Mouse (Mus musculus) ZHBTc4 (cell line): ENCODE data around the gene Mras.
A peak's percentile ranks its signal among the peaks of the same experiment; 100 is the strongest.

Experiments
- DNase-seq: peaks from one replicate; pipeline ENCODE4 v3.0.0-alpha.2; 2011; ENCODE audit warnings: low read depth, low spot score

Gene Mras

DNA sequence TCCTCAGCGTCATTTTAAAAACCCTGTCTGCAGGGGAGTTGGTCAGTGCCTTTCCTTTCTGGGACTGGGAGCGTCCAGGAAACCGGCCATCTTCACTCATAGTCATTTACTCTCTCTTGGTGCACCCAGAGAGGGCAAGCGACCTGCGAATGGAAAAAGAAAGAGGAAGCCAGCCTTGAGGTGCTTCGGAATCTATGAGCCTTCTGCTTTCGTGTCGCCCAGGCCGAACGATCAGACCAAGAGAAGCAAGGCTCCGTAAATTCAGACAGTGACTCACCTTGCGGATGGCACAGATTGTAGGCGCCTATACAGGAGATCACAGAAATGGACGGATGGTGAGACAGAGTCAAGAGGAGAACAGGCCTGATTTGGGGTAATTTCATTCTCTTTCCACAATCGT is 78.2 kb downstream of the Mras start:
- no peak for DNase-seq

DNA sequence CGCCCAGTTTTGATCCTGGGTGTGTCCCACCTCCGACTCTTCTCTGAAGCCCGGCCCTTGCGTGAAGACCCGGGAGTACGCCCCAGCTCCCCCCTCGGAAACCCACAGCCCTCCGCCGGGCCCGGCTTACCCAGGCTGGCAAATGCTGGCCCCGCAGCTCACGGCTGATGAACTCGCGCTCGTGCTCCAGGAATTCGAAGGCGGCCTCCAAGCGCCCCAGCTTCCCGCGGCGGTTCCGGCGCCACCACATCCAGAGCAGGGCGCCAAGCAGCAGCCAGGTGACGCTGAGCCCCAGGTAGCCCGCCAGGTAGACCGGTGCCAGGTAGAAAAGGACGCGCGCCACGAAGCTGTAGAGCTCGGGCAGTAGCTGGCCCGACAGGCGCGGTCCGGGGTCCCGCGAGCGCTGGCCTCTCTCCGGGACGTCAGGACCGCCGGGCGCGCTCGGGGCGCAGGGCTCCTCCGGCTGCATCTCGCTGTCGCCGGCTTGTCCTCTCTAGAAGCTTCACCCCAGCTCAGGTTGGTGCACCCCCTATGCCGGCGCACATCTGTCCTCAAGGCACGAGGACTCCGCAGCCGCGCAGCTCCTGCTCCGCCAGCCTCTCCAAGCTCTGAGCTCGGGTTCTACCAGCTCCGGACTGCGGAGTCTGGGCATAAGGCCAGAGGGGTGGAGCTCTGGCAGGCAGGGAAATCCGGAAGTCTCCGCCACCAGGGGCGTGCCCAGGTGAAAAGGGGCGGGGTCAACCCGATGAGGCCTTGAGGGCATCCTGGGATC is 79.1 kb downstream of the Mras start, which contains the start of gene Esyt3:
Gene Esyt3 (minus strand): TSS at position 637 of the 772 bp plus-strand sequence.
- peak; percentile 88 for DNase-seq

DNA sequence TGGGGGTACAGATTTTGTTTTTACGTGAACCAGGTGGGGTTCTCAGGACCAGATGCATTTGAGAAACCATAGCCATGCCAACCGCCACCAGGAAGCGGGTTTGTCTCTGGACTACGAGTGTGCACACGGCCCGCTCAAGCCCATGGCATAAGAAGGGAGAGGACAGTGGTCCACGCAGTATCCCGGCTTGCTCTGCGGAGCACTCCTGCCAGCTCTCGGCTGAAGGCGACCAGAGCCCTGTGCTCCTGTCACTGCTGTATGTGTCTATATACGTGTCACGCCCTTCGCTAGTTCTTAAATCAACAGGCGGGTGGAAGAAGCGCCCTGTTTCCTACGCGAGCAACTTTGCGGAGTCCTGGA is 79.6 kb downstream of the Mras start:
- no peak for DNase-seq

DNA sequence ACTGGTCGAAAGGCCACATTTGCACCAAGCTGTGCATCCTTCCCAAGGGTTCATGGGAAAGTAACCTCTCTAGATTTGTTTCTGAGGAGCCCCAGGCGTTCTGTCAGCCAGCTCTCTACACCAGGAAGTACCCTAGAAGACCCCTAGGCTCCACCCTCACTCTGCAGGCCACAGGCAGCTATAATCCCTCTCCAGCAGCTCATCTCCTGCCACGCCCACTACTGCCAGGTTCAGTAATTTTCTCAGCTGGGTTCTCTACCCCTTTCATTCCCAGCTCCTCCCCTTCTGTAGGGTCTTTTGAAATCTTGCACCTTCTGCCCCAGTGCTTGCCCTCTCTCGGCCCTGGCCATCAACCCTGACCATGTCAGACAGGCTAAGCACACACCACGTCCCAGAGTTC is 81.2 kb downstream of the Mras start:
- DNase-seq, result no peak

DNA sequence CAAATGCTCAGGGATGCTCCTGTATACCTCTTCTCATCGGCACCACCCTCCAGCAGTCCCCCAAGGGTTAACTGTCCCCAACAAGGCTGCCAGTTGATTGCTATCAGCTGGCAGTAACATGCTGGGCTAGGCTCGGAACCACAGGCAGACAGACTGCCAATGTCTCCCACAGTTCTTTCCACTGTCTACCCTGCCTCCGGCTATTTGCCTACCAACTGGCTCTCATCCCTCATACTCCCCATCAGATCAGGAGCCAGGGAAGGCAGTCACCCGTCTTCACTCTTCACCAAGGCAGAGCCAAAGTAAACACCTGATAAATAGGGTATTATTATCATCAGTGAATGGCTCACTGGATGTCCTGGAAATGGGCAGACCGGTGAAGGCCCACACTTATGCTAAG is 82.4 kb downstream of the Mras start:
- DNase-seq, result no peak

DNA sequence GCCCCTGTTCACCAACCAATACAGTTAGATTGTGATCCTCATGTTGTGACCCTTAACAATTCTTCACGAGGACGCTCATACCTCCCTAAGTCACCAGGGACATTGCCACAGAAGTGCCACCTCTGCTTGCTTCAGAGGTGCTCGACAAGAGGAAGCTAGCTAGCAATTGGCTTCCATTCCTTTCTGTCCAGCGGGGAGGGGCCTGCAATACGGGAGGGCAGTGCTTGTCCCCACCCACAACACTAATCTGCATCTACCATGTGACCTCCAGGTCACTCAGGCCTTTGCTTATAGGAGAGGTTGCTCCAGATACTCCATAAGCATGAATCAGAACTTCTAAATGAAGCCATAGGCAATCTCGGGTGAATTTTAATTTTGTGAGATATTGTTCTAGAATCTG is 83.8 kb downstream of the Mras start:
- no peak for DNase-seq

DNA sequence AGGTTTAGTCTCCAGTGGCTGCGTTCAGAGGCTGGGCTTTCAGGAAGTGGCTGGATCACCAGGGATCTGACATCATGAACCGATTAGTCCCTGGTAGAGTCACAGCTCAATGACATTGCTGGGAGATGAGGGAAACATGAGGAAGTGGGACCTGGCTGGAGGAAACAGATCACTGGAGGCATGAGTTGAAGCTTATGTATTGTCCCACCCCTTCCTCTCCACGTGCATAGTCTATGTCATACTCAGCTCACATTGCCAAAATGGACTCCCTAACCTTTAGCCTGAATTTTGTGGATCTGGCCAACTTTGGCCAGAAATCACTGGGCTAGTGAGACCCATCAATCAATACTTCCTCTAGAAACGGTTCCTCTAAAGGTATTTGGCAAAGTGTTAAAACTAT is 84.2 kb downstream of the Mras start:
- no peak for DNase-seq

DNA sequence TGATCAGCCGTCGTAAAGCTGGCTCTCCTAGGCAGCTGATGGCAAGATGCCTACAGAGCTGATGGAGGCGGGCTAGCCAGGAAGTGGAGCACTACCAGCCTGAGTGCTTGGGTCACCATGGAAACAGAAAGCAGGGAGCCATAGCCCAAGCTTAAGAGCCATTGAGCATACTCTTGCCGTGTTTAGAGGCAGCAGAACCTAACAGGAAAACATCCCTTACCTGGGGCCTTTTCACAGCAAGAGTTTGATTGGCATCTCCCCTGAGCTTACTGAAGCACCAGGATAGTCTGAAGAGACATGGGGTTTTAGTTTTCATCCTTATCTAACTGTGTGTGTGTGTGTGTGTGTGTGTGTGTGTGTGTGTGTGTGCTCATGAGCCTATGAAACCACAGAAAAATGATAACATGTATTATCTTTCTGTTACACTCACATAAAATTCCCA is 91.8 kb downstream of the Mras start:
- no peak for DNase-seq

DNA sequence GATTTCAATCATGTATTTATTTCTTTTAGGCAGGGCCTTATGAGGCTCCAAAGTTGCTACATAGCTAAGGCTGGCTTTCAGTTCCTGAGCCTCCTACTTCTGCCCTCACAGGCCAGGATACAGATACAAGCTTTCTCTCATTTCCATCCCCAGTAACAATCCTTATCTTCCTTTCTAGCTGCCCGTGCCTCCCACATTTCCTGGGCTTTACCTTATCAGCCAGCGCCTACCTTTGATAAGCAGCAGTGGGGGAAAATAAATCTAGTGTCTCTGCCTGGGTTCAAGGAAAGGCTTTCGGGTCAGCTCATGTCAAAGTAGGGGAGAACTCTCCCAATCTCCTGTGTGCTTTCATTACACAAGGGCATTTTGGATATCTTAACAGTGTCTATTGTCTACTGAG is 95.6 kb downstream of the Mras start:
- DNase-seq, result no peak

DNA sequence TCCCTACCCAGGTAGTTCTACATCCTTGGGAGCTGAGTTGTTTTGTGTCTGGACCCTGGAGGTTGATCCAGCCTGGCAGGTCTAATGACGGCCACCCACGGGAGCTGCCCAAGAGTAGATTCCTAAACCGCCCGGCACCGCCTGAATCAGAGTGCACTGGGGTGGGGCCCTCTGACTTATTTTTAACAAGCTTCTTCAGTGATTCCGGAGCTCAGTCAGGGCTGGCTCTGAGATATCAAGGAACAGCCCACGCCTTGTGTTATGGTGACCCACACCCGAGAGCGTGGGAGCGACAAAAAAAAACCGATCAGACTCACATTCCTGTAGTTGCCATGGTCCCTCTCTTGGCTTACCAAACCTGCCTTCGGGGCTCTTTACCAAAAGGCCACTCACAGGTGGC is 97.1 kb downstream of the Mras start:
- no peak for DNase-seq

DNA sequence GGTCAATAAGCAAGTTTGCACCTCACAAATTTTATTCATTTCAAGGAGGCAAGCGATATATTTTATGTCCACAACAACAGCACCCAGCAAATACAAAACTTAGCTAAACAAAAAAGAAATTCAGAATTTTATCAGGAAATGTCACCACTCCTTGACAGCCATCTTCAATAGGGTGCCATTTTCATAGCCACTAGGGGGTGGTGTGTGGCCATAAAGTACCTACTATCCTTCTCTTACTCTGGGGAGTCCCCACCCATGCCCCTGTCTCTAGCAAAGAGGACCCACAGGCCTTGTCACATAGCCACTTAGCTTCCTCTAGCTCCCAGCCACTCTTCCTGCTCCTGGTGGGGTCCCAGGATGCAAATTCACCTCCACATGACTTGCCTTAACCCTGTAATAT is 98.0 kb downstream of the Mras start:
- peak; percentile 62 for DNase-seq

DNA sequence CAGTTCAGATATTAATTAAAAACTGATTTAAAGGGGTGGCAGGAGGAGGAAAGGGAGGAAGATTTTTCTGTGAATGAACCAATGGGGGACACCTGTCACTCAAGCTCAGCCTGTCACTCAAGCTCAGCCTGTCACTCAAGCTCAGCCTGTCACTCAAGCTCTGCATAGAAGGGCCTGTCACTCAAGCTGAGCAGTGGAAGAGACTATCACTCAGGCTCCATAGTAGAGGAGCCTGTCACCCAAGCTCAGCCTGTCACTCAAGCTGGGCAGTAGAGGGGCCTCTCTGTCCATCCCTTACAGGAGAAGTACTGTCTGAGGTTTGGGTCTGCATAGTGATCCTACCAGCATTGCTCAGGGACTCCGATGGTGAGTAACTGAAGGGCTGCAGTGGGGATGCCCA is 98.9 kb downstream of the Mras start:
- no peak for DNase-seq

DNA sequence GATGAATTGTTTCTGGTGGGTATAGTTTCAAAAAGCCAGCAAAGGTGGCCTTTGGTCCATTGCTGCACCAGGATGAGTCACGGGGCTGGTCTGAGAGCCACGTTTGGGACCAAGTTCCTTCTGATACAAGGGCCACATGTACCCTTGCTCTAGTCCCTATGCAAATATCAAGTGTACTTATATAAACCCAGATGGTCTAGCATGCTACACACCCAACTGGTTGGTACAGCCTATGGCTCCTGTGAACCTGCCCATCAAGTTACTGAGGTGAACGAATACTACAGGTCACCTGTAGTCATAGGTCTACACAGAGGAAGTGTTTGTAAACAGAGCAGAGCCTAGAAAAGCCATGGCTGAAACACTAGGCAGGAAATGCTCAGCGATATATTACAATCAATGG is 100.6 kb downstream of the Mras start:
- no peak for DNase-seq
